Mouse (Mus musculus) retina, postnatal 1 day (tissue): ENCODE measurements around the gene Pold1.

Experiments
- DNase-seq: peaks from one replicate; pipeline ENCODE4 v3.0.0-alpha.2; 2012

Pold1 gene

DNA sequence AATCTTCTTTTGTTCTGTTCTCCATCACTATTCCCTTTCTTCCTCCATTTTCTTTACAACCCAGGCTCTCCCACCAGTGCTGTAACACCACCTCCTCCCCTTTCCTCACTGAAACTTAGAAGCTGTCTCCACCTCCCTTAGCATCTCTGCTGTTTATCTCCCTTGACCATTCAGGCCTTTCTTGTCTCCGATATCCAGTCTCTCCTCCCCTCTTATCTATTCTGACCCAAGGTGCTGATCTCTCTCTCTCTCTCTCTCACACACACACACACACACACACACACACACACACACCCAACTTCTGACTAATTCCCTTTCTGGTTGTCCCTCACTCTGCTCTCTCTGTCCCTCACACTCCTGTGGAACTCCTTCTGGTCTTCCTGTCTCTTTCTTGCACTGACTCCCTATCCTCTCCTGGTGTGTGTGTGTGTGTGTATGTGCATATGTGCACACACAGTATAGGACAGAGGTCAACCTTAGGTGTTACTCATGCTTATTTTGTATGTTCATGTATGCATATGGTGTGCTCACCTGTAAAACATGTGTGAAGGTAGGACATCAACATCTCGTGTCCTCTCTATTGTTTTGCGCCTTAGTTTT lies 65.7 kb downstream of the Pold1 start:
- DNase-seq: no peak
